10 mouse cellular contexts compared by ENCODE assay signal in the genomic region with DNA sequence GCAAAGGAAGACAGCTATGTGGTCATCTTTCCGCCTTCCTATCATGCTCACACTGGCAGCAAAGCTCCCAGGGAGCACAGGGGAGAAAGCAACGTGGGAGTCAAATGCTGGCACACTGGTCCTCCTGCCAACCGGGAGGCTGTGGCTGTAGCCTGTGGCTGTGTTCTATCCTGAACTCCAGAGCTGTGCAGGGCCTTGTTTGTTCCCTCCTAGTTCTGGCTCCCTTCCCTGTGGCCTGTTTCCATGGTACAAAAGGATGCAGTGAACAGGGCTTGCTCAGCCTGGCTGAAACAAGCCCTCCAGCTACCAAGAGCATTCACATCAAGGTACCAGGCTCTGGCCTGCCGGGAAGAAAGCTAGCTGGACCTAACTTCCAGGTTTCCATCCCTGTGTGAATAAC. TPM values are rescaled to one million over a fixed set of nuclear protein-coding genes. Genes with fewer than 3 reads are reported as not detected.
DNase-seq lines count a peak whose midpoint lies in the region; ATAC-seq lines count a peak whose summit lies in the region.
"Had no signal": no experiment of that assay in that cellular context is flagged by ENCODE, and none has a peak within 500 bp of the region (broad histone marks: within the 10 kb centered on the region; RNA-seq: fewer than 3 reads in every experiment).

No protein-coding gene starts in this region.

- H3K4me3 ChIP-seq in kidney, embryonic 15.5 days (replicated peaks), result no peak overlapping the region
- H3K4me3 ChIP-seq: erythroblast, embryonic 14.5 days; lung, embryonic 15.5 days had no signal

- no peak overlapping the region for H3K9ac ChIP-seq in kidney, embryonic 15.5 days
- H3K9ac ChIP-seq: lung, embryonic 15.5 days had no signal

- H3K27me3 ChIP-seq in kidney, embryonic 15.5 days, result no peaks in the 10 kb centered on the region
- H3K27me3 ChIP-seq: lung, embryonic 15.5 days had no signal

- no peaks in the 10 kb centered on the region for H3K9me3 ChIP-seq in kidney, embryonic 15.5 days (replicated peaks)
- H3K9me3 ChIP-seq: lung, embryonic 15.5 days had no signal

- ATAC-seq in kidney, embryonic 15.5 days (replicated peaks; ENCODE audit: low FRiP score), result no peak
- no peak for ATAC-seq in monocyte, adult 5-6 weeks (replicated peaks; ENCODE audit: insufficient number of reproducible peaks, low FRiP score, low TSS enrichment, poor library complexity, severe bottlenecking)

- no peaks in the 10 kb centered on the region for H3K4me1 ChIP-seq in kidney, embryonic 15.5 days
- H3K4me1 ChIP-seq: lung, embryonic 15.5 days had no signal

- no peak overlapping the region for H3K4me2 ChIP-seq in kidney, embryonic 15.5 days
- H3K4me2 ChIP-seq: lung, embryonic 15.5 days had no signal

- DNase-seq in kidney, adult 18-20 months, result peak; percentile 45
- peak; percentile 78 to 82 for DNase-seq in cerebellum, postnatal 14 days
- DNase-seq in layer of hippocampus, adult 9-10 months (ENCODE audit: low spot score), result peak; percentile 46
- DNase-seq in right cerebral cortex, postnatal 10 days (ENCODE audit: low spot score in 2 of 2), result peak; percentile 88
- no peak for DNase-seq in lung, postnatal 14 days
- DNase-seq in urinary bladder, adult 2 months (ENCODE audit: low spot score), result no peak

- WGBS in kidney, embryonic 15.5 days, result 72% methylated on average over 4 of the region's 4 CpGs

- peaks cover 60% of the 10 kb centered on the region for H3K36me3 ChIP-seq in kidney, embryonic 15.5 days

- H3K27ac ChIP-seq in kidney, embryonic 15.5 days, result no peak overlapping the region
- H3K27ac ChIP-seq: lung, embryonic 15.5 days had no signal

RNA-seq across cellular contexts. Expression of a gene that starts 22.8 kb away (rescaled TPM):
- polyA plus RNA-seq in kidney, embryonic 15.5 days (2015; fragmentation: Nextera tagmentation; extraction: Ambion mirVana), result 6.9 and 8.3 TPM in 2 replicates
- 2.0 to 7.4 TPM (median 3.9 TPM) in 3 replicates for total RNA-seq in monocyte, adult 5-6 weeks (2017)
- 3.7 and 4.4 TPM in 2 replicates for polyA plus RNA-seq in urinary bladder, adult 2 months (2012; rRNA removed)

RNA-seq across cellular contexts. Expression of a gene that starts 41.0 kb away (rescaled TPM):
- polyA plus RNA-seq in kidney, embryonic 15.5 days (2015; fragmentation: Nextera tagmentation; extraction: Ambion mirVana), result 43.1 and 43.2 TPM in 2 replicates
- total RNA-seq in monocyte, adult 5-6 weeks (2017), result 34.2 to 71.2 TPM (median 57.5 TPM) in 3 replicates
- polyA plus RNA-seq in urinary bladder, adult 2 months (2012; rRNA removed), result 13.4 and 14.1 TPM in 2 replicates

RNA-seq across cellular contexts. Expression of a gene that starts 41.3 kb away (rescaled TPM):
- polyA plus RNA-seq in kidney, embryonic 15.5 days (2015; fragmentation: Nextera tagmentation; extraction: Ambion mirVana), result 94.4 and 97.5 TPM in 2 replicates
- 24.9 to 27.4 TPM (median 26.5 TPM) in 3 replicates for total RNA-seq in monocyte, adult 5-6 weeks (2017)
- 68.9 and 85.7 TPM in 2 replicates for polyA plus RNA-seq in urinary bladder, adult 2 months (2012; rRNA removed)

Comparison
In these comparisons a context has a peak if more than half of its experiments do, and no peak if none do; other contexts are left out.
1. DNase-seq: peak in kidney, adult 18-20 months (single experiment), cerebellum, postnatal 14 days (2 of 2), layer of hippocampus, adult 9-10 months (single experiment) and right cerebral cortex, postnatal 10 days (2 of 2); none in lung, postnatal 14 days (single experiment) and urinary bladder, adult 2 months (single experiment).